Mouse (Mus musculus) left cerebral cortex, adult 8-10 months (tissue): ENCODE data around the gene S1pr3. TPM values are rescaled to one million over a fixed set of nuclear protein-coding genes. Genes with fewer than 3 reads are reported as not detected.
A peak's percentile ranks its signal among the peaks of the same experiment; 100 is the strongest.

Source experiments
- DNase-seq, 2 experiments: peaks; one replicate each; pipeline ENCODE4 v3.0.0; 2022; ENCODE audit warnings: low spot score in 2 of 2
- total RNA-seq, 4 experiments: library from RNA; stranded (reverse); gene quantifications; 2 replicates each; pipeline ENCODE4 v1.2.4; 2022

S1pr3 gene
- total RNA-seq: 1 to 10 TPM; 5.3 to 7.1 (median 6.3) TPM

DNA sequence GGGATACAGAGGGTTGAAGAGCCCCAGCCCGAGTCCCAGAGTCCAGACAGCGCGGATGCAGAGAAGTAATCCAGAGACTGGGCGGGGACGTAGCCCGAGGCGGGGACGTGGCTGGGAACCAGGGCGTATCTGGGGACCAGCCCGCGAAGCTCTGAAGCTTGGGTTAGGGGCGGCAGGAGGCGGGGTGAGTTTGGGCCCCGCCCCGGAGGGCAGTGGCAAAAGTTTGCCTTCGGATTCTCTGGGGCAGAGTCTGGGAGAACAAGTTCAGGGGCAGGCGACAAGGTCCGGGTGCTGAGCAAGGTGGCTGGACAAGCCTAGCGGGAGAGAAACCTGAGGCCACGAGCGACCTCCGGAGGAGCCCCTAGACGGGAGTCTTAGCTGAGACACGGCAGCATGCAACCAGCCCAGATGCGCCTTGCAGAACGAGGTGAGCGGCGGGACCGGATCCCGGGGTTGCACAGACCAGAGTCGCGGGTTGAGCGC, at the start of gene S1pr3:
Gene S1pr3, plus strand, starts transcription at position 121 of the 483 bp plus-strand sequence.
- DNase-seq: no peak

DNA sequence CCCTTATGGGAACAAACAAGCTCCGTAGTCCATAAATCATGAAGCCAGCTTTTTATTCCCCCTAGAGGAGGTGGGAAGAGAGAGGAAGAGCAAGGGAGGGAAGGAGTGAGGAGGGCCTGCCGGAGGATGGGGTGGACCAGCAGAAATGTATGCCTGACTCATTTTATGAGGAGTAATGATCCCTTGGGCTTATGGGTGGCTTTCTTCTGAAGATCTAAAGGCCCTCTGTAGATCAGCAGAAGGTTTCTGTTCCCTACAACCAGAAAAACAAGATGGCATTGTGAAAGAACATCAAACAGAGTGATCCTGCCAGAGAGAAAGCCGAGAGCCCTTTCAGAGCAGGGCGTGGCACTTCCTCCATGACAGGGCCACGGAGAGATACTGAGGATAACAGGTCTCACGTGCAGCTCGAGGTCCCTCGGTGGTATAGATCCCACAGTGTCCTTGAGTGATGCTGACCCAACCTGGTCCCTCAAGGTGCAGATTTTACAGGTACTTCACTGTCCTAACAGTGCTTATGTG, 47.9 kb upstream of the S1pr3 start:
- no peak for DNase-seq

DNA sequence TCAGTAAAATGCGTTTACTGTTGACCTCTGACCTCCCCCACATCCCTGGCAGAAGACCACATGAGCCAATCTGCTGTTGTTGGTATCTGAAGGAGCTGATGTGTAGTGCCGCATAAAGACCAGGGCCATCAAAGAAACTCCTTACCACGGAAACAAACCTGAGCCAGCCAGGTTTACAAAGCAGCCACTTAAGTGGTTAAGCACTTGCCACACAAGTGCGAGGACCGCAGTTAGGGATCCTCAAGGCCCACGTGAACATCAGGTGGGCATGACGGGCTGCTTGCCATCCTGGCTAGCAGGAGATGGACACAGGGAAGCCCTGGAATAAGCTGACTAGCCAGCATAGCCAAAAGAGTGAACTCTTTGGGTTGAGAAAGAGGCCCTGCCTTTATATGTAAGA, 45.0 kb upstream of the S1pr3 start:
- no peak for DNase-seq

GRCm38 (mm10) chr13:51363985-51364384, 44.5 kb upstream of the S1pr3 start:
- DNase-seq: no peak

DNA sequence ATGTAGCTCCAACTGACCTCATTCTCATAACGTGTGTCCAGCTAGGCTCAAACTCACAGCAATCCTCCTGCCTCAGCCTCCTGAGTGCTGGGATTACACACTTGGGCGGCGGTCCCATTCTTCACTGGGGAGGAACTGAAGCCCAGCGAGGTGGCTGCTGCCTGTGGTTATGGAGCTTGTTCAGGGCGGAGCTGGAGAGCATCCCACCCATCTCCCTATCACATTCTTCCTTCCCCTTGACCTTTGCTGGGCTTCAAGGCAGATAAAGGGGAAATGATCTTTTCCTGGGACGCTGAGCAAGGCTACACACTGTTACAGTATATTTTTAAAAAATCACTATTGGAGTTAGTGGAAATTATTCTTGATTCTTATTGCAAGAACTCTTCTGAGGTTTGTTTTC, 43.2 kb upstream of the S1pr3 start:
- no peak for DNase-seq

DNA sequence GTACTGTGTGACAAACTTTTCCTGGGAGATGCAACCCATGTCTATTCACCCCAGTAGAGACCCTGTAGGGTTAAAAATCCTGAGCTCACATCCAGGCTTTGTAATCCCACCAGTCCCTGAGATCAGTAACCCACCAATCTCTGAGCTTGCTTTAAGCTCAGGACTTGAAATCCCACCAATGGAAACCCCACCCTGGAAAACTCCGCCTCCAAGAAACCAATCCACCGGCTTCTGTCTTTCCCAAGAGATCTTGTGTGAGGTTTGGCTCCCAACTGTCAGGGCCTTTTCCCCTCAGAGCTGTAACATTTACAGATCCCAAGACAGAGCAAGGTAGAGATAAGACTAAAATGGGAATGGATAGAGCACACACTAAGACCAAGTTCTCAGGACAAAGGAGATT, 40.1 kb upstream of the S1pr3 start:
- DNase-seq: no peak

DNA sequence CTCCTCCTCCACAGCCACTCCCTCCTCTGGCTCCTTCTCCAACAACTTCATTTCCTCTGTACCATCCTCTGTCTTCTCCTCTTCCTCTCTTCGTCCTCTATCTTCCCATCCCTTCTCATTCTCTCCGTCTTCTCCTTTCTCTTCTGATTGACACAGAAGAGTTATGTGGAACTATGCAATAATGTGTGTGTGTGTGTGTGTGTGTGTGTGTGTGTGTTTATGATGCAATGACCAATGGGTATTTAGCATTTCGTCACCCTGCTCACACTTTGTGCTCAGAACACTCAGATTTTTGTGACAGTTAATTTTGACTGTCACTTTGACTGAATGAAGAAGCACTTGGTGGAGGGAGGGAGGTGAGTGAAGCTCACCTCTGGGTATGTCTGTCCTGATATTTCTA, 39.1 kb upstream of the S1pr3 start:
- no peak for DNase-seq

GRCm38 (mm10) chr13:51373086-51373485, 35.4 kb upstream of the S1pr3 start:
- DNase-seq: no peak

GRCm38 (mm10) chr13:51374026-51374807, 34.2 kb upstream of the S1pr3 start:
- peak in 1 of 2 experiments; percentile 34 for DNase-seq

DNA sequence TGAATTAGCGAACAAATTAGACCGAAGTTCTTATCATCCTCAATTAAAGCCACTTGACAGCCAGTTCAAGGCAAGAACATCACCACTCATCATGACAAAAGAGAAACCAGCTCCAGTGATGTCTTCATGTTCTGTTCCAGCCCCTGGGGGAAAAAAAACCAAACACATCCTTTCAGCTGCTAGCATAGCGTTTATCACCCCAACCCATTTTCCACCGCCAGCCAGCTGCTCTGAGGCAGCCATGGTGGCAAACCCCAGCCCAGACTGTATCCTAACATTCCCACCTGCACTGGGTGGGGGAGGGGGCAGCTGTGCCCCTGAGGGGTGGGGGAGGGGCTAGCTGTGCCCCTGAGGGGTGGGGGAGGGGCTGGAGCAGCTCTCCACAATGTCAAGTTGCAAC, 30.3 kb upstream of the S1pr3 start:
- no peak for DNase-seq

- DNase-seq: no peak
Measured at GRCm38 (mm10) chr13:51379596-51379995, 28.8 kb upstream of the S1pr3 start.

- no peak for DNase-seq
Measured at GRCm38 (mm10) chr13:51381498-51381897, 26.9 kb upstream of the S1pr3 start.

DNA sequence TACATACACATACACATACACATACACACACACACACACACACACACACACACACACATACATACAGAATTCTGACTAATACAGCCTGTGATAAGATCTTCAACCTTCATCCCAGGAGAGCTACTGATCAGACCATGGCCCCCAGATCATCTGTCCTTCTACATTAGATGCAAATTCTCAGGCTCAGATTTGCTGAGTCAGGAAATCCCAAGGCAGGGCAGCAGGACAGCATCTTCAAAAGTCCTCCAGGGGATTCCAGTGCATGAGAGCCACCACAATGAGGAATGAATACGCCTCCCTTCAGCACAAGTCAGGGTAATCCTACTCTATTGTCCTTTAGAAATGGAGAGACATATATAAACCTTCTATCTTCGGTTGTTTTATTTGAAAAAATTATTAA, 23.5 kb upstream of the S1pr3 start:
- no peak for DNase-seq

GRCm38 (mm10) chr13:51387908-51388307, 20.5 kb upstream of the S1pr3 start:
- no peak for DNase-seq

- no peak for DNase-seq
Measured at GRCm38 (mm10) chr13:51390398-51390797, 18.0 kb upstream of the S1pr3 start.

- DNase-seq: no peak
Measured at GRCm38 (mm10) chr13:51391359-51391916, 17.0 kb upstream of the S1pr3 start.

GRCm38 (mm10) chr13:51392256-51392655, 16.2 kb upstream of the S1pr3 start:
- no peak for DNase-seq

DNA sequence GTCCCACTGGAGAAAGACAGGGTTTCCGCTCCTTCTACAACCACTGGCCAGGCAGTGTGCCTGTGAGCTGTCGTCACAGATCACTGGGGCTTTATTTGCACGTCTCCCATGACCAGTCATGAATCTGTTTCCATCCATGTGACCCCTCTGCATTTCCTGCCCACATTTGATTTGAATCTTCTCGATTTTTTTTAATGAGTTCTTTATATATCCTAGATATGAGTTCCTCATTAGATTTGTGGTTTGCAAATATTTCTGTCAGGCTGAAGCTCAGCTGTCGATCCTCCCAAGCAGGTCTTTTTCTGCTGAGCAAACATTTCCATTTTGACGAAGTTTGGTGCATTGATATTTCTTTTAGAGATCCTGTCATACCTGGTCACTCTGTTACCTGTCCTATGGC, 10.6 kb upstream of the S1pr3 start:
- no peak for DNase-seq

DNA sequence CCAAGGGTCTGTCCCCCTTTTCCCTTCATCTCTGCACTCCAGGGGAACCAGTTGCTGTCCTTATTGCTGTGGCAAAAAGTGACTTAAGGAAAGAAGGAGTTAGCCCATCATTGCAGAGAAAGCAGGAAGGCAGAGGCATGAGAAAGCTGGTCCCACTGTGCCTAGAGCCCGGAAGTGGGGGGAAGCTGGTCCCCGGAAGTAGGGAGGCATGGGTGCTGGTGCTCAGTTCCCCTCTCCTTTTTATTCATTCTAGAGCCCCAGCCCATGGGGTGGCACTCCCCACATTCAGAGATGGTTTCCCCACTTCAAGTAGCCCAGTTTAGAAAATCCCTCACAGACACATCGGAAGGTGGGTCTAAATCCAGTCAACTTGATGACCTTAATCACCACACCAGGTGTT, 8.9 kb upstream of the S1pr3 start:
- DNase-seq: no peak

GRCm38 (mm10) chr13:51400186-51400719, 8.2 kb upstream of the S1pr3 start:
- peak in 1 of 2 experiments; percentile 22 for DNase-seq

GRCm38 (mm10) chr13:51400736-51401501, 7.5 kb upstream of the S1pr3 start:
- no peak for DNase-seq

DNA sequence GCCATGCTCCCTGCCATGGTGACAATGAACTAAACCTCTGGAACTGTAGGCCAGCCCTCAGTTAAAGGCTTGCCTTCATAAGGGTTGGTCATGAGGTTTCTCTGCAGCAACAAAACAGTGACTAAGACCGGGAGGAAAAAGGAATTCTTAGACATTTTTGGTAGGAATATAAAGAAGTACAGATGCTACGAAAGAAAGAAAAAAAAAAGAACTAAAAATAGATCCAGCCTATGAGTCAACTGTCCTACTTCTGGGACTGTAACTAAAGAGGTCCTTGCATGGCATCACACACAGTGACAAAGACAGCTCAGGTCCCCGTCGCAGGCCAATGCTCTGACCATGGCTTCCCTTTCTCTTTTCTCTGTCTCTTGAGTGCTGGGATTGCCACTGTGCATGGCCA, 3.9 kb upstream of the S1pr3 start:
- no peak for DNase-seq
